Comparison of ENCODE assay signal across 16 mouse cellular contexts in the genomic region with DNA sequence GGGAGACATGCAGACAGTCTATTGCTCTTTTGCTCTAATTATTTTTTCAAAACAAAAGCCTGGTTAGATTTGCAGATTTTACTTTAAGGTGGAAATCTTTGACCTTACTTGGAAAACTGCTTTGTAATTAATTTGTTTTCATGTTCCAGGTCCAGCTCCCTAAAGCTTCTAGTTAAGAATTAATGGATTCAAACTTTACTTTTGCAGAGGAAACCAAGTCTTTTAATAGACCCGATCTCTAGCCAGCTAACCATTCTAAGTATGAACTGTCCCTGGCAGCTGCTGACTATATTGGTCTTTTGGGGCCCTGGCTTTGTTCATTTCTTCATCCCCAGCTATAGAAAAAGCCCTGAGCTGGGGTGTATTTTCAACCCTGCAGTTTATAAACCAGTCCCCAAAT.
"Had no signal": no experiment of that assay in that cellular context is flagged by ENCODE, and none has a peak within 500 bp of the region (broad histone marks: within the 10 kb centered on the region; RNA-seq: fewer than 3 reads in every experiment).

No protein-coding gene starts in this region.

- H3K4me3 ChIP-seq: neural tube, embryonic 13.5 days; neural tube, embryonic 15.5 days; stomach, embryonic 15.5 days had no signal

- H3K9ac ChIP-seq: neural tube, embryonic 13.5 days; neural tube, embryonic 15.5 days; stomach, embryonic 15.5 days had no signal

- H3K27ac ChIP-seq: neural tube, embryonic 13.5 days; neural tube, embryonic 15.5 days; stomach, embryonic 15.5 days; stomach, postnatal 0 days had no signal

- H3K9me3 ChIP-seq: neural tube, embryonic 13.5 days; neural tube, embryonic 15.5 days; stomach, embryonic 15.5 days had no signal

- H3K4me2 ChIP-seq: neural tube, embryonic 13.5 days; neural tube, embryonic 15.5 days; stomach, embryonic 15.5 days had no signal

- DNase-seq: retina, postnatal 1 day; right cerebral cortex, adult 18-20 months; right cerebral cortex, postnatal 14 days; right cerebral cortex, postnatal 25 days; right cerebral cortex, postnatal 4 days; spleen, adult 18-20 months; thymus, adult 18-20 months; thymus, adult 2 months; thymus, postnatal 14 days; thymus, postnatal 25 days; thymus, postnatal 36 days; thymus, postnatal 4 days had no signal

- H3K36me3 ChIP-seq: neural tube, embryonic 13.5 days; neural tube, embryonic 15.5 days; stomach, embryonic 15.5 days had no signal

- H3K27me3 ChIP-seq: neural tube, embryonic 13.5 days; neural tube, embryonic 15.5 days; stomach, embryonic 15.5 days had no signal
